Mouse (Mus musculus) ES-E14 (cell line): Measurements from ENCODE around the gene Extl1. TPM values are rescaled to one million over a fixed set of nuclear protein-coding genes. Genes with fewer than 3 reads are reported as not detected.

Source experiments
- DNase-seq: peaks from one replicate; pipeline ENCODE4 v3.0.0-alpha.2; 2013; ENCODE audit warnings: low read depth, low spot score
- H3K27ac ChIP-seq: 2 replicates; pipeline ENCODE4 v1.5.1; 2012; ENCODE audit warnings: low read depth, mild to moderate bottlenecking, low read length, moderate library complexity, mixed read lengths; ENCODE audit not compliant: poor library complexity, insufficient read depth, severe bottlenecking
- H3K36me3 ChIP-seq: 2 replicates; pipeline ENCODE4 v1.6.1; 2012; ENCODE audit warnings: mild to moderate bottlenecking, low read length, moderate library complexity, mixed read lengths; ENCODE audit not compliant: control insufficient read depth, poor library complexity, insufficient read depth, severe bottlenecking
- H3K4me1 ChIP-seq, 2 experiments: fragments of 150-350 bp in 1 of 2; sonication (generic) in 1 of 2; 2 replicates each; pipeline ENCODE4 v1.6.1; 2012; ENCODE audit warnings: low read length in 2 of 2, mild to moderate bottlenecking in 1 of 2, mixed read lengths in 1 of 2; ENCODE audit not compliant: control insufficient read depth in 2 of 2, insufficient read depth in 2 of 2, poor library complexity in 1 of 2
- H3K4me3 ChIP-seq, 2 experiments: fragments of 150-350 bp in 1 of 2; sonication (generic) in 1 of 2; 2 replicates each; pipeline ENCODE4 v1.5.1; 2012; ENCODE audit warnings: low read length in 2 of 2, low read depth in 1 of 2, mild to moderate bottlenecking in 1 of 2, mixed read lengths in 1 of 2; ENCODE audit not compliant: insufficient read depth in 1 of 2, poor library complexity in 1 of 2, severe bottlenecking in 1 of 2
- H3K9ac ChIP-seq: 2 replicates; pipeline ENCODE4 v1.6.1; 2012; ENCODE audit warnings: low read depth, mild to moderate bottlenecking, low read length, mixed read lengths; ENCODE audit not compliant: poor library complexity, insufficient read depth, severe bottlenecking
- H3K9me3 ChIP-seq: fragments of 150-350 bp; sonication (generic); 2 replicates; pipeline ENCODE4 v1.6.1; 2012; ENCODE audit warnings: low read depth, mild to moderate bottlenecking, low read length; ENCODE audit not compliant: control insufficient read depth, insufficient read depth
- CHD2 ChIP-seq: IDR thresholded peaks from 2 replicates; pipeline ENCODE4 v1.6.1; 2014; ENCODE audit warnings: mild to moderate bottlenecking, low read depth, low read length, inconsistent platforms
- HCFC1 ChIP-seq: IDR thresholded peaks from 2 replicates; pipeline ENCODE4 v1.6.1; 2012; ENCODE audit warnings: low read length, inconsistent platforms, borderline replicate concordance; ENCODE audit not compliant: insufficient read depth
- MAFK ChIP-seq: IDR thresholded peaks from 2 replicates; pipeline ENCODE4 v1.6.1; 2014; ENCODE audit warnings: mild to moderate bottlenecking, low read depth, low read length, inconsistent platforms; ENCODE audit not compliant: insufficient read depth
- ZC3H11A ChIP-seq: IDR thresholded peaks from 2 replicates; pipeline ENCODE4 v1.6.1; 2012; ENCODE audit warnings: low read depth, mild to moderate bottlenecking, inconsistent platforms, low read length, borderline replicate concordance
- ZNF384 ChIP-seq: IDR thresholded peaks from 2 replicates; pipeline ENCODE4 v1.6.1; 2012; ENCODE audit warnings: low read depth, low read length, inconsistent platforms
- in situ Hi-C, 2 experiments: fragments of 600-800 bp; cut with MboI; formaldehyde crosslinking; loops; one replicate each; pipeline ENCODE4 v1.15.1; 2025; ENCODE audit warnings: low sequenced_read_pairs in 2 of 2, inconsistent platforms in 1 of 2; ENCODE audit not compliant: unreplicated experiment in 2 of 2
- total RNA-seq: library from RNA; depleted of rRNA; stranded (reverse); fragments of 300-350 nt; gene quantifications from 2 replicates; pipeline ENCODE4 v1.2.3, GENCODE M21; 2012

The Extl1 gene
- total RNA-seq, 1 experiment, result 4.2 TPM

GRCm38 (mm10) chr4:134328832-134329231 lies 54.8 kb downstream of the Extl1 start:
- no peak for DNase-seq

GRCm38 (mm10) chr4:134328151-134328550 lies 55.5 kb downstream of the Extl1 start:
- DNase-seq, result no peak
- peak overlapping the region; percentile 46; the same call in 1 of the 2 replicates for H3K27ac ChIP-seq
- peaks cover 7 to 24% of the 10 kb centered on the region in 2 experiments for H3K4me1 ChIP-seq
- in situ Hi-C loops, result no loop called here
- TF ChIP-seq MAFK (no peak), ZC3H11A (no peak), HCFC1 (no peak), ZNF384 (no peak)
- no peaks in the 10 kb centered on the region for H3K9me3 ChIP-seq
- H3K9ac ChIP-seq, result no peak overlapping the region; the same call in 1 of the 2 replicates
- H3K4me3 ChIP-seq, result no peak overlapping the region
- no peaks in the 10 kb centered on the region for H3K36me3 ChIP-seq

More at GRCm38 (mm10) chr4:134328832-134329231, 54.8 kb downstream of the Extl1 start:
- H3K9ac ChIP-seq, result no peak overlapping the region
- peak overlapping the region; percentile 27; the same call in 1 of the 2 replicates for H3K27ac ChIP-seq
- no peak overlapping the region for H3K4me3 ChIP-seq
- H3K9me3 ChIP-seq, result no peaks in the 10 kb centered on the region
- in situ Hi-C loops, result no loop called here
- TF ChIP-seq ZC3H11A (no peak), MAFK (no peak), HCFC1 (no peak), ZNF384 (no peak), CHD2 (no peak)
- H3K4me1 ChIP-seq, result peaks cover 7 to 24% of the 10 kb centered on the region in 2 experiments
- no peaks in the 10 kb centered on the region for H3K36me3 ChIP-seq

GRCm38 (mm10) chr4:134326859-134327530 lies 56.7 kb downstream of the Extl1 start:
- Histone ChIP-seq H3K27ac (peak overlapping the region; percentile 51), H3K4me1 (peaks cover 7 to 24% of the 10 kb centered on the region in 2 experiments), H3K4me3 (0 out of 4 replicates have a peak overlapping the region, but pooled peaks of 1 of the 2 experiments have one; percentile 4), H3K36me3 (0 out of 2 replicates have a peak, but pooled peaks cover 2% of the 10 kb centered on the region), H3K9ac (peak overlapping the region; percentile 5; the same call in 1 of the 2 replicates), H3K9me3 (no peaks in the 10 kb centered on the region)
- TF ChIP-seq ZNF384, result no peak
- peak; percentile 99 for TF ChIP-seq MAFK
- in situ Hi-C loops, result no loop called here
- DNase-seq, result no peak

- no peak for TF ChIP-seq HCFC1
- no peak for TF ChIP-seq ZNF384
- TF ChIP-seq ZC3H11A, result no peak
- TF ChIP-seq CHD2, result no peak
- no peak for TF ChIP-seq MAFK
- Histone ChIP-seq H3K9me3 (no peaks in the 10 kb centered on the region), H3K4me1 (peaks cover 7 to 21% of the 10 kb centered on the region in 2 experiments), H3K36me3 (0 out of 2 replicates have a peak, but pooled peaks cover 2% of the 10 kb centered on the region), H3K27ac (no peak overlapping the region), H3K9ac (no peak overlapping the region), H3K4me3 (no peak overlapping the region)
- in situ Hi-C loops, result no loop called here
- DNase-seq, result no peak
Measured at GRCm38 (mm10) chr4:134324655-134325054, 59.0 kb downstream of the Extl1 start.
